Comparison of ENCODE assay signal across 31 mouse cellular contexts in genomic region chr19:47142438-47142837, GRCm38 (mm10). TPM values are rescaled to one million over a fixed set of nuclear protein-coding genes. Genes with fewer than 3 reads are reported as not detected.
"Had no signal": no experiment of that assay in that cellular context is flagged by ENCODE, and none has a peak within 500 bp of the region (broad histone marks: within the 10 kb centered on the region; RNA-seq: fewer than 3 reads in every experiment).

No protein-coding gene starts in this region.

- H3K4me2 ChIP-seq: kidney, embryonic 15.5 days; limb, embryonic 13.5 days; liver, embryonic 12.5 days; liver, embryonic 15.5 days; midbrain, embryonic 11.5 days had no signal

- H3K27me3 ChIP-seq: limb, embryonic 13.5 days had no signal

- H3K4me3 ChIP-seq: kidney, embryonic 15.5 days; left cerebral cortex, adult 2 months; limb, embryonic 10.5 days; limb, embryonic 13.5 days; liver, embryonic 12.5 days; liver, embryonic 15.5 days had no signal

- DNase-seq: kidney, adult 8-10 months; kidney, postnatal 10 days; kidney, postnatal 36 days; layer of hippocampus, postnatal 36 days; liver; lung, adult 18-20 months; lung, postnatal 14 days; lung, postnatal 4 days; midbrain, embryonic 14.5 days; thymus, adult 2 months; thymus, postnatal 14 days; thymus, postnatal 4 days had no signal

- H3K9me3 ChIP-seq: kidney, embryonic 15.5 days; limb, embryonic 10.5 days; limb, embryonic 13.5 days; liver, embryonic 12.5 days; liver, embryonic 15.5 days had no signal

- H3K27ac ChIP-seq: kidney, embryonic 15.5 days; left cerebral cortex, adult 2 months; limb, embryonic 10.5 days; limb, embryonic 13.5 days; liver, embryonic 12.5 days; liver, embryonic 15.5 days; stomach, postnatal 0 days had no signal

- H3K9ac ChIP-seq: kidney, embryonic 15.5 days; limb, embryonic 13.5 days; liver, embryonic 12.5 days; liver, embryonic 15.5 days had no signal

- H3K36me3 ChIP-seq: kidney, embryonic 15.5 days; limb, embryonic 10.5 days; limb, embryonic 13.5 days; liver, embryonic 12.5 days; liver, embryonic 15.5 days had no signal

- ATAC-seq: liver, embryonic 12.5 days had no signal

RNA-seq across cellular contexts. Expression of gene Calhm1, which starts 1.6 kb away (rescaled TPM):
- total RNA-seq: layer of hippocampus, adult 8-10 months; layer of hippocampus, postnatal 10 days; layer of hippocampus, postnatal 36 days; left cerebral cortex, adult 2 months; left cerebral cortex, postnatal 14 days; megakaryocyte progenitor cell, adult 5-6 weeks; megakaryocyte-erythroid progenitor cell, adult 5-6 weeks had no signal
- polyA plus RNA-seq: kidney, embryonic 15.5 days; limb, embryonic 10.5 days; limb, embryonic 13.5 days; liver, embryonic 12.5 days; liver, embryonic 15.5 days; lung, embryonic 16.5 days; midbrain, embryonic 11.5 days; midbrain, embryonic 14.5 days; neural tube, embryonic 11.5 days; neural tube, embryonic 14.5 days; small intestine, adult 2 months; spleen, adult 2 months; stomach, embryonic 14.5 days; stomach, postnatal 0 days; thymus, adult 2 months had no signal

RNA-seq across cellular contexts. Expression of gene Calhm3, which starts 15.1 kb away (rescaled TPM):
- total RNA-seq: layer of hippocampus, adult 8-10 months; layer of hippocampus, postnatal 10 days; layer of hippocampus, postnatal 36 days; left cerebral cortex, adult 2 months; left cerebral cortex, postnatal 14 days; megakaryocyte progenitor cell, adult 5-6 weeks; megakaryocyte-erythroid progenitor cell, adult 5-6 weeks had no signal
- polyA plus RNA-seq: kidney, embryonic 15.5 days; limb, embryonic 10.5 days; limb, embryonic 13.5 days; liver, embryonic 12.5 days; liver, embryonic 15.5 days; lung, embryonic 16.5 days; midbrain, embryonic 11.5 days; midbrain, embryonic 14.5 days; neural tube, embryonic 11.5 days; spleen, adult 2 months; stomach, embryonic 14.5 days; stomach, postnatal 0 days had no signal
